Mouse (Mus musculus) heart, adult 11 months (tissue): ENCODE results near the gene Fam124b.
A peak's percentile ranks its signal among the peaks of the same experiment; 100 is the strongest.

ENCODE experiments used
- DNase-seq: peaks from one replicate; pipeline ENCODE4 v3.0.0; 2022

Fam124b gene

DNA sequence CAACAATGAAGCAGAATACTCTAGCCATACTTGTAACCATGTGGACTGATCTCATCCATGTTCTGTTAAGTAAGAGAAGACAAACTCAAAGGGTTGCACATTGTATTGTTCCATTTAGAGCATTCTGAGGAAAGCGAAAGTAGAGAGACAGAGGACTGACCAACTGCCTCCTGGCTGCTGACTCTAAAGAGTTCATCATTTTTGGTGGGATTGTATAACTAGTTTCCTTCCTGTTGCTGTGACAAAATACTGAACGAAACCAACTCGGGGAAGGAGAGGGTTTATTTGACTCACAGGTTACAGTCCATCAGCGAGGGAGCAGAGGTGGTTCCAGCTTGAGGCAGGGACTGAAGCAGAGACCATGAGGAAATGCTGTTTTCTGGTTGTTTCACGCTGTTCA is 50.6 kb downstream of the Fam124b start:
- DNase-seq, result no peak

- peak; percentile 35 for DNase-seq
These were observed 51.7 kb downstream of the Fam124b start for GRCm38 (mm10) chr1:80166577-80166976.

DNA sequence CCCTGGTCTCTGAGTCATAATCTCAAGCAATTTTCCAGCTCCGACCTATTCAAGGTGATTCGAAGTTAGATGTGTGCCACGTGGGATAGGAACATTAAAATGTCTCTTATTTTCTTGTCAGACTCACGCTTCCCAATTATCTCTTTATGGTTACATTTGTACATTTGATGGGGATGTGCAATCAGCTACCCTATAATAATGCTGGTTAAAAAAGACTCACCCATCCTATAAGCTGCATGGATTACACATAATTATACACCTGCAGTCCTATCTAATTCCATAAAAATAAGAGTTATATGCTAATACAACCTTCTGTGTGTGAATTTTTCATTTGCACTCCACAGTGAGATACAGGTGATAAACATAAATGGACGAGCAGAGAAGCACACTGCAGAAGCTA is 52.9 kb downstream of the Fam124b start:
- no peak for DNase-seq

- DNase-seq, result no peak
These were observed 55.3 kb downstream of the Fam124b start for GRCm38 (mm10) chr1:80162943-80163342.

DNA sequence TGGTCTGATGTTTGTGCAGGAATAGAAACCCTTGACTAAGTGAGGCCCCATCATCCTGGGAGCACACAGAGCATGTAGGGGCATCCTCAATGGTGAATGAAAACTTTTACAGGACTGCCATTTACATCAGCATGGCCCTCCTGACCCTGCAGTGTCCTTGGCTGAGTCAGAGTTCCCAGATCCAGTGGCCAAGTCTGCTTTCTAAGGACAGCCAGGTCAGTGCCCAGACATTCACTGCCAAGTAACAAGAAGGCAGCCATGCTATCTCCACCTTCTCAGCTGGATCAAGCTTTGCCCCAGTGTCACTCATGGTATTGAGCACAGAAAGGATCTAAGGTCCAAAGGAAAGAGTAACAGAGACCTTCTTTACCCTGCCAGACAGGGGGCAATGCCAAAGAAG is 58.7 kb downstream of the Fam124b start:
- peak; percentile 73 for DNase-seq

GRCm38 (mm10) chr1:80154902-80155301 is 63.4 kb downstream of the Fam124b start:
- peak; percentile 37 for DNase-seq

GRCm38 (mm10) chr1:80153125-80153716 is 65.1 kb downstream of the Fam124b start:
- DNase-seq, result peak; percentile 22

DNA sequence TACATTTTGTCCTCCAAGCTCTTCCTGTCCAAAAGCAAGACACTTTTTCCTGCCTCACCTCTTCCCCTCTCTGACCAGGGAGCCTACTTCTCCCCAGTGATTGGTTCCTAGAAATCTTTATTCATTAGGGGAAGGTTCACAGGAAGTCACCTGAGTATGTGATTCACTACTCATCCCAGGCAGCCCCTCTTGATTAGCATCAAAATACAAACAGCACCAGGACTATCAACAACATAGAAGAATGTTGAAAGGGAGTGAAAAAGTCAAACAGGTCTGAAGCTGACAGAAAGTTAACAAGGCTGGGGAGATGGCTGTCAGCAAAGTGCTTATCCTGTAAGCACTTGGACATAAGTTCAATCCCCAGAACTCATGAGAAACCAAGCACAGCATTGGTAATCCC is 67.6 kb downstream of the Fam124b start:
- no peak for DNase-seq
